Mouse (Mus musculus) heart, embryonic 16.5 days (tissue): Measurements from ENCODE around the gene Itgae. TPM values are rescaled to one million over a fixed set of nuclear protein-coding genes. Genes with fewer than 3 reads are reported as not detected.
A peak's percentile ranks its signal among the peaks of the same experiment; 100 is the strongest.

Experiments
- ATAC-seq: fragments of 200-750 bp; cut with Nextera tagmentation; replicated peaks from 2 replicates; pipeline ENCODE4 v1.8.0; 2017; ENCODE audit warnings: moderate number of reproducible peaks; ENCODE audit not compliant: insufficient read depth, low FRiP score; ENCODE audit errors: extremely low read depth
- H3K27ac ChIP-seq: fragments of 300-500 bp; sonication (generic); 2 replicates; pipeline ENCODE4 v1.5.1; 2014; ENCODE audit warnings: mild to moderate bottlenecking, low read length, control low read depth, moderate library complexity
- H3K27me3 ChIP-seq: fragments of 300-500 bp; sonication (generic); 2 replicates; pipeline ENCODE4 v1.6.1; 2014; ENCODE audit warnings: low read length, mixed read lengths; ENCODE audit not compliant: control insufficient read depth, insufficient read depth
- H3K36me3 ChIP-seq: fragments of 300-500 bp; sonication (generic); 2 replicates; pipeline ENCODE4 v1.6.1; 2014; ENCODE audit not compliant: control insufficient read depth, insufficient read depth
- H3K4me1 ChIP-seq: fragments of 300-500 bp; sonication (generic); 2 replicates; pipeline ENCODE4 v1.6.1; 2014; ENCODE audit warnings: low read length, mixed read lengths; ENCODE audit not compliant: control insufficient read depth, insufficient read depth
- H3K4me2 ChIP-seq: fragments of 300-500 bp; sonication (generic); 2 replicates; pipeline ENCODE4 v1.6.1; 2014; ENCODE audit warnings: low read depth, mild to moderate bottlenecking, control low read depth, low read length
- H3K4me3 ChIP-seq: fragments of 300-500 bp; sonication (generic); 2 replicates; pipeline ENCODE4 v1.5.1; 2014; ENCODE audit warnings: mild to moderate bottlenecking, control low read depth, low read length
- H3K9ac ChIP-seq: fragments of 300-500 bp; sonication (generic); 2 replicates; pipeline ENCODE4 v1.6.1; 2014; ENCODE audit warnings: low read length, control low read depth
- H3K9me3 ChIP-seq: fragments of 300-500 bp; sonication (generic); replicated peaks from 2 replicates; pipeline ENCODE4 v1.6.1; 2016; ENCODE audit warnings: low read length; ENCODE audit not compliant: control insufficient read depth
- WGBS: fragments of 180-500 bp; shearing (Covaris S2); extraction: QIAGEN DNeasy Blood & Tissue Kit; methylation state at CpG from one replicate; pipeline ENCODE4 v1.1.7; 2014; 5-methylcytosine and 5-hydroxymethylcytosine counted together
- polyA plus RNA-seq: library from polyadenylated mRNA; unstranded; fragments of >200 nt; fragmentation: Nextera tagmentation; extraction: Ambion mirVana; gene quantifications from 2 replicates; pipeline ENCODE4 v1.2.1, GENCODE M21; 2015

The Itgae gene
- polyA plus RNA-seq, 1 experiment from 2014 or later: 2.2 TPM

DNA sequence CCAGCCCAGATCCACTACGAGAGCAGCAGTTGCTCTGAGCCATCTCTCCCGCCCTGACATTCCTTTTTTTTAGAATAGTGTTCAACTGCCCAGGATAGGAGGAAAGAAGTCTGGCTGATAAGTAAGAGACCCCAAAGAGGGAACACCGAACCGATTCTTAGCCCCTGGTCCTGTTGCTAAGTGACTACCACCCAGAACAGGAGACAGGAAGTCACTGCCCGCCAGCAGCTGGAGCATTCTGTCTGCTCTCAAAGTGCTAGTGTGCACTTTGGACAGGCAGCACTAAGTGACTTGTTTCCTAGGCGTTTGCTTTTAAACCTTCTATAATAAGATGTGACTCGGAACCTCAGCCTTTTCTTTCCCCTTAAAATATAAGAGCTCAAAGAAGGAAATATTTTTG, 5.0 kb upstream of the Itgae start:
- Histone ChIP-seq H3K4me3 (no peak overlapping the region), H3K9ac (no peak overlapping the region), H3K4me1 (peaks cover 23% of the 10 kb centered on the region), H3K9me3 (no peaks in the 10 kb centered on the region), H3K36me3 (peaks cover 21% of the 10 kb centered on the region), H3K27ac (peak overlapping the region; percentile 39; the same call in 1 of the 2 replicates), H3K27me3 (no peaks in the 10 kb centered on the region), H3K4me2 (no peak overlapping the region)
- WGBS: 43% methylated on average over 7 of the region's 7 CpGs
- 0 out of 2 replicates have a peak, but pooled peaks have one; percentile 12 for ATAC-seq

GRCm38 (mm10) chr11:73087700-73088480, 2.5 kb upstream of the Itgae start:
- Histone ChIP-seq H3K4me2 (no peak overlapping the region), H3K4me3 (no peak overlapping the region), H3K27ac (no peak overlapping the region), H3K9me3 (no peaks in the 10 kb centered on the region), H3K4me1 (peaks cover 23% of the 10 kb centered on the region), H3K27me3 (no peaks in the 10 kb centered on the region), H3K9ac (no peak overlapping the region), H3K36me3 (peaks cover 3% of the 10 kb centered on the region; the same call in 1 of the 2 replicates)
- no peak for ATAC-seq
- WGBS: 44% methylated on average over 6 of the region's 6 CpGs

- no peak overlapping the region for H3K4me3 ChIP-seq
- no peaks in the 10 kb centered on the region for H3K27me3 ChIP-seq
- H3K4me2 ChIP-seq: no peak overlapping the region
- no peaks in the 10 kb centered on the region for H3K9me3 ChIP-seq
- 79% methylated on average over 2 of the region's 2 CpGs for WGBS
- H3K36me3 ChIP-seq: no peaks in the 10 kb centered on the region
- no peak overlapping the region for H3K9ac ChIP-seq
- H3K27ac ChIP-seq: no peak overlapping the region
- no peak for ATAC-seq
- H3K4me1 ChIP-seq: peaks cover 12% of the 10 kb centered on the region
Measured at GRCm38 (mm10) chr11:73090826-73091225, 443 bp downstream of the Itgae start.

DNA sequence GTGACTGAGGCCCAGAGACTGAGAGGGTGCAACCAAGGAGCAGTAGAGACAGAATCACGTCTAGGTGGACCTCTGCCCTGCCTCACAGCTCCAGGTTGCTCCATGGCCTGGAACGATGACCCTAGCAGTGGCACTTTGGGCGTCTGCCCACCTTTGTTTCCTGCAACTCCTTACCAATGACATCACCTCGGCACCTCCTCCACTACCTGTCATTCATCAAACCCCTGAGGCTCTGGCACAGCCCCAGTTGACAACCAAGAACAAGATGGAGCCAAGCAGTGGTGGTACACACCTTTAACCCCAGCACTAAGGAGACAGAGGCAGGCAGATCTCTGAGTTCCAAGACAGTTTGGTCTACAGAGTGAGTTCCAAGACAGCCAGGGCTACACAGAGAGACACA, 1.7 kb downstream of the Itgae start:
- Histone ChIP-seq H3K36me3 (no peaks in the 10 kb centered on the region), H3K4me3 (no peak overlapping the region), H3K9ac (no peak overlapping the region), H3K27ac (no peak overlapping the region), H3K9me3 (no peaks in the 10 kb centered on the region), H3K4me1 (peaks cover 12% of the 10 kb centered on the region), H3K4me2 (no peak overlapping the region), H3K27me3 (no peaks in the 10 kb centered on the region)
- 76% methylated on average over 4 of the region's 4 CpGs for WGBS
- no peak for ATAC-seq

- no peak overlapping the region for H3K9ac ChIP-seq
- 69% methylated on average over 7 of the region's 7 CpGs for WGBS
- no peaks in the 10 kb centered on the region for H3K36me3 ChIP-seq
- H3K4me1 ChIP-seq: peaks cover 8% of the 10 kb centered on the region
- H3K4me2 ChIP-seq: no peak overlapping the region
- no peaks in the 10 kb centered on the region for H3K27me3 ChIP-seq
- no peaks in the 10 kb centered on the region for H3K9me3 ChIP-seq
- no peak for ATAC-seq
- no peak overlapping the region for H3K27ac ChIP-seq
- H3K4me3 ChIP-seq: no peak overlapping the region
Measured at GRCm38 (mm10) chr11:73092877-73093276, 2.5 kb downstream of the Itgae start.

- H3K27me3 ChIP-seq: no peaks in the 10 kb centered on the region
- no peaks in the 10 kb centered on the region for H3K36me3 ChIP-seq
- ATAC-seq: peak; percentile 25
- WGBS: 60% methylated on average over 11 of the region's 11 CpGs
- no peak overlapping the region for H3K27ac ChIP-seq
- H3K9me3 ChIP-seq: no peaks in the 10 kb centered on the region
- no peak overlapping the region for H3K4me2 ChIP-seq
- H3K4me1 ChIP-seq: no peaks in the 10 kb centered on the region
- H3K4me3 ChIP-seq: no peak overlapping the region
- H3K9ac ChIP-seq: no peak overlapping the region
Measured at GRCm38 (mm10) chr11:73094231-73094995, 4.0 kb downstream of the Itgae start.

DNA sequence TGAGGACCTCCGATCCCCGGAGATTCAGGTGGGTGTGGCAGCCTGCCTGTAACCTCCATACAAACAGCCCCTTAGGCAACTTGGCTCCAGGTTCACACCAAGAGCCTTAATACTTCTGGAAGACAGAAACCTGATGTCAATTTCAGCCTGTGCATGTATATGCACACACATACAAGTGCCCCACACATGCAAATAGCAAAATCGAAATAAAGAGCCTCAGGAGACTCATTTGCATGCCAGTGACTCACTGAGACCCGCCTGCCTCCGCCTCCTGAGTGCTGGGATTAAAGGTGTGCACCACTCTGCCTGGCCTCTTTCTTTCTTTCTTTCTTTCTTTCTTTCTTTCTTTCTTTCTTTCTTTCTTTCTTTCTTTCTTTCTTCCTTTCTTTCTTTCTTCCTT, 8.5 kb downstream of the Itgae start:
- no peak for ATAC-seq
- Histone ChIP-seq H3K9ac (no peak overlapping the region), H3K36me3 (no peaks in the 10 kb centered on the region), H3K27ac (no peak overlapping the region), H3K9me3 (no peaks in the 10 kb centered on the region), H3K4me1 (no peaks in the 10 kb centered on the region), H3K4me2 (no peak overlapping the region), H3K4me3 (no peak overlapping the region), H3K27me3 (no peaks in the 10 kb centered on the region)
- WGBS: 60% methylated on average over 5 of the region's 5 CpGs

GRCm38 (mm10) chr11:73099976-73100750, 9.8 kb downstream of the Itgae start:
- no peak overlapping the region for H3K27ac ChIP-seq
- no peak for ATAC-seq
- H3K36me3 ChIP-seq: no peaks in the 10 kb centered on the region
- no peaks in the 10 kb centered on the region for H3K4me1 ChIP-seq
- H3K4me3 ChIP-seq: no peak overlapping the region
- no peak overlapping the region for H3K9ac ChIP-seq
- WGBS: 71% methylated on average over 14 of the region's 14 CpGs
- no peaks in the 10 kb centered on the region for H3K27me3 ChIP-seq
- no peak overlapping the region for H3K4me2 ChIP-seq
- H3K9me3 ChIP-seq: no peaks in the 10 kb centered on the region
